20 mouse cellular contexts compared by ENCODE assay signal in the genomic region with DNA sequence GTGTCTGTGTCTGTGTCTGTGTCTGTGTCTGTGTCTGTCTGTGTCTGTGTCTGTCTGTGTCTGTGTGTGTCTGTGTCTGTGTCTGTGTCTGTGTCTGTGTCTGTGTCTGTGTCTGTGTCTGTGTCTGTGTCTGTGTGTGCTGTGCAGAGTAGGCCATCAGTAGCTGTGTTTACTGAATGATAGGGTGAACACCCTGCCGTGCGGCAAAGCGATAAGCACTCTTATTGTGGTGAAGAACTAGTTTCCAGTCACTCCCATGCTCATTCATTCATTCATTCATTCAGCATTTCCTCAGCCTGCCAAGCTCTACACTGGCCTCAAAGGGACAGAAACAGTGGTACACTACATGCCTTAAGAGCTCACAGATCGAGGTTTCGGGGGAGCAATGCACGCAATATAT. TPM values are rescaled to one million over a fixed set of nuclear protein-coding genes. Genes with fewer than 3 reads are reported as not detected.
DNase-seq lines count a peak whose midpoint lies in the region; ATAC-seq and TF ChIP-seq lines count a peak whose summit lies in the region.
"Not testable (repeated sequence)": the region's sequence is repeated elsewhere in the genome, so short reads cannot be mapped to it uniquely, and the experiment has no call there.
"Had no signal": no experiment of that assay in that cellular context is flagged by ENCODE, and none has a peak within 500 bp of the region (broad histone marks: within the 10 kb centered on the region; RNA-seq: fewer than 3 reads in every experiment).

No protein-coding gene starts in this region.

- not testable (repeated sequence) for TF ChIP-seq CTCF in MEL (IDR thresholded peaks at IDR 0.05 in 2 of 3, conservative IDR thresholded peaks at IDR 0.05 in 1 of 3; ENCODE audit: control insufficient read depth in 1 of 3, insufficient read depth in 1 of 3, low read depth in 2 of 3, low read length in 3 of 3, poor library complexity in 1 of 3, severe bottlenecking in 1 of 3)

- WGBS in hindbrain, embryonic 10.5 days = 95% methylated on average over 6 of the region's 6 CpGs
- 75% methylated on average over 6 of the region's 6 CpGs for WGBS in liver, embryonic 12.5 days (ENCODE audit: insufficient replicate concordance)
- WGBS in liver, embryonic 15.5 days (ENCODE audit: insufficient replicate concordance) = 61% methylated on average over 6 of the region's 6 CpGs

- not testable (repeated sequence) for TF ChIP-seq RAD21 in MEL (IDR thresholded peaks at IDR 0.05; ENCODE audit: low read depth, low read length)

- peak overlapping the region; percentile 14; the same call in 1 of the 2 replicates for H3K4me2 ChIP-seq in liver, embryonic 12.5 days
- not testable (repeated sequence) for H3K4me2 ChIP-seq in liver, embryonic 15.5 days

- TF ChIP-seq EP300 in MEL (IDR thresholded peaks at IDR 0.05; ENCODE audit: low read depth in 1 of 2, low read length in 2 of 2) = peak; percentile 63 to 69; a peak in 3 of 4 replicates

- H3K79me2 ChIP-seq in MEL (ENCODE audit: control insufficient read depth, insufficient read depth, low read length, poor library complexity) = not testable (repeated sequence)

- TF ChIP-seq POLR2A in MEL (IDR thresholded peaks at IDR 0.05; ENCODE audit: control insufficient read depth in 1 of 2, insufficient read depth in 1 of 2, low read depth in 1 of 2, low read length in 2 of 2, poor library complexity in 1 of 2) = not testable (repeated sequence)

- ATAC-seq in liver, embryonic 12.5 days = peak; percentile 89
- peak; percentile 81 for ATAC-seq in liver, embryonic 15.5 days (ENCODE audit: insufficient read depth)
- peak; percentile 58; the same call in 1 of the 2 replicates for ATAC-seq in megakaryocyte-erythroid progenitor cell, adult 5-6 weeks (replicated peaks; ENCODE audit: low FRiP score, low TSS enrichment, poor library complexity, severe bottlenecking)

- not testable (repeated sequence) for H3K9me3 ChIP-seq in MEL (replicated peaks; ENCODE audit: insufficient read depth, low read length); hindbrain, embryonic 10.5 days; liver, embryonic 12.5 days (replicated peaks); liver, embryonic 15.5 days (replicated peaks)

- not testable (repeated sequence) for H3K4me3 ChIP-seq in MEL (ENCODE audit: control insufficient read depth in 1 of 2, insufficient read depth in 1 of 2, low read depth in 2 of 2, low read length in 2 of 2); hindbrain, embryonic 10.5 days; liver, embryonic 12.5 days; liver, embryonic 15.5 days (replicated peaks)

- not testable (repeated sequence) for H3K27ac ChIP-seq in MEL (ENCODE audit: control insufficient read depth, low read depth, low read length); liver, embryonic 15.5 days (replicated peaks)
- H3K27ac ChIP-seq in hindbrain, embryonic 10.5 days = peak overlapping the region; percentile 54
- peak overlapping the region; percentile 30; the same call in 1 of the 2 replicates for H3K27ac ChIP-seq in liver, embryonic 12.5 days

- not testable (repeated sequence) for H3K36me3 ChIP-seq in MEL (ENCODE audit: control insufficient read depth in 1 of 2, insufficient read depth in 2 of 2, low read length in 2 of 2); hindbrain, embryonic 10.5 days; liver, embryonic 12.5 days; liver, embryonic 15.5 days (replicated peaks)

- H3K9ac ChIP-seq in MEL (ENCODE audit: control insufficient read depth, low read depth, low read length, poor library complexity, severe bottlenecking); liver, embryonic 12.5 days; liver, embryonic 15.5 days: not testable (repeated sequence)

- H3K4me1 ChIP-seq in MEL (ENCODE audit: control insufficient read depth in 1 of 2, insufficient read depth in 2 of 2, low read length in 2 of 2) = not testable (repeated sequence)
- peaks cover 45% of the 10 kb centered on the region for H3K4me1 ChIP-seq in hindbrain, embryonic 10.5 days (replicated peaks)
- H3K4me1 ChIP-seq in liver, embryonic 12.5 days = peaks cover 17% of the 10 kb centered on the region
- peaks cover 14% of the 10 kb centered on the region for H3K4me1 ChIP-seq in liver, embryonic 15.5 days (replicated peaks)

- peak; percentile 69 for DNase-seq in MEL (ENCODE audit: low read depth, low spot score)
- peak; percentile 42 for DNase-seq in c-Kit-positive CD71-positive TER-119-positive erythroid progenitor cells, embryonic 14.5 days (ENCODE audit: low spot score)
- not testable (repeated sequence) for DNase-seq in hindbrain, embryonic 10.5 days (ENCODE audit: low spot score)

- not testable (repeated sequence) for H3K27me3 ChIP-seq in MEL (ENCODE audit: control insufficient read depth in 1 of 2, insufficient read depth in 2 of 2, low read length in 2 of 2); hindbrain, embryonic 10.5 days (ENCODE audit: insufficient read depth, poor library complexity, severe bottlenecking); liver, embryonic 15.5 days
- H3K27me3 ChIP-seq in liver, embryonic 12.5 days (replicated peaks) = peaks cover 19% of the 10 kb centered on the region; the same call in 1 of the 2 replicates

TF ChIP-seq in MEL, 35 proteins besides CTCF, POLR2A, EP300 and RAD21:
- peak; percentile 11; the same call in 1 of the 2 replicates for TF ChIP-seq ZC3H11A (IDR thresholded peaks at IDR 0.05; ENCODE audit: low read depth, low read length)
- TF ChIP-seq TAL1 (IDR thresholded peaks at IDR 0.05; ENCODE audit: low read length) = peak; percentile 66
- TF ChIP-seq SIN3A (IDR thresholded peaks at IDR 0.05; ENCODE audit: low read length) = peak; percentile 48; the same call in 1 of the 2 replicates
- 0 out of 2 replicates have a peak, but pooled peaks have one; percentile 22 for TF ChIP-seq RCOR1 (IDR thresholded peaks at IDR 0.05; ENCODE audit: low read depth, low read length)
- peak; percentile 82 for TF ChIP-seq GATA1 (IDR thresholded peaks at IDR 0.05; ENCODE audit: low read depth, low read length)
- TF ChIP-seq TCF12 (IDR thresholded peaks at IDR 0.05; ENCODE audit: low read depth, low read length) = peak; percentile 84
- TF ChIP-seq ZKSCAN1 (IDR thresholded peaks at IDR 0.05; ENCODE audit: low read depth, low read length) = 0 out of 2 replicates have a peak, but pooled peaks have one; percentile 27
- TF ChIP-seq ETS1 (IDR thresholded peaks at IDR 0.05; ENCODE audit: low read depth, low read length) = peak; percentile 58; the same call in 1 of the 2 replicates

RNA-seq across cellular contexts. Expression of gene Cdcp2, which starts 12.5 kb away (rescaled TPM):
- total RNA-seq in MEL (2012; rRNA removed) = not detected in 2 replicates
- not detected for polyA plus RNA-seq in MEL (2012; ENCODE audit: insufficient read depth in 1 of 2, insufficient read length in 2 of 2, low read depth in 1 of 2, low replicate concordance in 2 of 2, missing spikeins in 1 of 2)
- 0.30 TPM in 2 replicates for polyA plus RNA-seq in hindbrain, embryonic 10.5 days (2016; fragmentation: Nextera tagmentation; extraction: Ambion mirVana)
- not detected in 2 replicates for polyA plus RNA-seq in liver, embryonic 12.5 days (2016; fragmentation: Nextera tagmentation; extraction: Ambion mirVana)
- not detected in 2 replicates for polyA plus RNA-seq in liver, embryonic 15.5 days (2015; fragmentation: Nextera tagmentation; extraction: Ambion mirVana)
- total RNA-seq in megakaryocyte-erythroid progenitor cell, adult 5-6 weeks (2014; fragmentation: Nextera tagmentation) = not detected in 2 replicates
- total RNA-seq in megakaryocyte-erythroid progenitor cell, adult 5-6 weeks (2017) = not detected in 2 replicates
- total RNA-seq: adrenal gland, adult 2 months; adrenal gland, postnatal 14 days; gastrocnemius, adult 8-10 months; gastrocnemius, postnatal 25 days; heart, adult 18-20 months; heart, postnatal 10 days; heart, postnatal 36 days had no signal
- polyA plus RNA-seq: embryonic facial prominence, embryonic 11.5 days; forebrain, embryonic 12.5 days; forebrain, embryonic 15.5 days; heart, embryonic 12.5 days; heart, embryonic 15.5 days; hindbrain, embryonic 14.5 days; inflammation-experienced regulatory T-cells, adult 6 months had no signal

RNA-seq across cellular contexts. Expression of gene Cyb5rl, which starts 42.4 kb away (rescaled TPM):
- 5.6 and 8.5 TPM in 2 replicates for total RNA-seq in MEL (2012; rRNA removed)
- polyA plus RNA-seq in MEL (2012; ENCODE audit: insufficient read depth in 1 of 2, insufficient read length in 2 of 2, low read depth in 1 of 2, low replicate concordance in 2 of 2, missing spikeins in 1 of 2) = 1 to 10 TPM in 1 of 2 experiments, not detected in 1; 9.3 TPM
- polyA plus RNA-seq in hindbrain, embryonic 10.5 days (2016; fragmentation: Nextera tagmentation; extraction: Ambion mirVana) = 7.6 and 8.9 TPM in 2 replicates
- 3.9 and 4.1 TPM in 2 replicates for polyA plus RNA-seq in liver, embryonic 12.5 days (2016; fragmentation: Nextera tagmentation; extraction: Ambion mirVana)
- 1.4 and 2.0 TPM in 2 replicates for polyA plus RNA-seq in liver, embryonic 15.5 days (2015; fragmentation: Nextera tagmentation; extraction: Ambion mirVana)
- 8.1 and 11.5 TPM in 2 replicates for total RNA-seq in megakaryocyte-erythroid progenitor cell, adult 5-6 weeks (2014; fragmentation: Nextera tagmentation)
- 6.6 and 12.8 TPM in 2 replicates for total RNA-seq in megakaryocyte-erythroid progenitor cell, adult 5-6 weeks (2017)

RNA-seq across cellular contexts. Expression of gene Mrpl37, which starts 42.5 kb away (rescaled TPM):
- 69.6 and 73.1 TPM in 2 replicates for total RNA-seq in MEL (2012; rRNA removed)
- 100 to 1,000 TPM; 153 to 423 TPM for polyA plus RNA-seq in MEL (2012; ENCODE audit: insufficient read depth in 1 of 2, insufficient read length in 2 of 2, low read depth in 1 of 2, low replicate concordance in 2 of 2, missing spikeins in 1 of 2)
- 116 and 121 TPM in 2 replicates for polyA plus RNA-seq in hindbrain, embryonic 10.5 days (2016; fragmentation: Nextera tagmentation; extraction: Ambion mirVana)
- 77.0 and 79.9 TPM in 2 replicates for polyA plus RNA-seq in liver, embryonic 12.5 days (2016; fragmentation: Nextera tagmentation; extraction: Ambion mirVana)
- 48.8 and 50.1 TPM in 2 replicates for polyA plus RNA-seq in liver, embryonic 15.5 days (2015; fragmentation: Nextera tagmentation; extraction: Ambion mirVana)
- total RNA-seq in megakaryocyte-erythroid progenitor cell, adult 5-6 weeks (2014; fragmentation: Nextera tagmentation) = 104 and 107 TPM in 2 replicates
- total RNA-seq in megakaryocyte-erythroid progenitor cell, adult 5-6 weeks (2017) = 61.0 and 78.5 TPM in 2 replicates
